Mouse (Mus musculus): ENCODE measurements around the gene Rhof.

Gene Rhof

DNA sequence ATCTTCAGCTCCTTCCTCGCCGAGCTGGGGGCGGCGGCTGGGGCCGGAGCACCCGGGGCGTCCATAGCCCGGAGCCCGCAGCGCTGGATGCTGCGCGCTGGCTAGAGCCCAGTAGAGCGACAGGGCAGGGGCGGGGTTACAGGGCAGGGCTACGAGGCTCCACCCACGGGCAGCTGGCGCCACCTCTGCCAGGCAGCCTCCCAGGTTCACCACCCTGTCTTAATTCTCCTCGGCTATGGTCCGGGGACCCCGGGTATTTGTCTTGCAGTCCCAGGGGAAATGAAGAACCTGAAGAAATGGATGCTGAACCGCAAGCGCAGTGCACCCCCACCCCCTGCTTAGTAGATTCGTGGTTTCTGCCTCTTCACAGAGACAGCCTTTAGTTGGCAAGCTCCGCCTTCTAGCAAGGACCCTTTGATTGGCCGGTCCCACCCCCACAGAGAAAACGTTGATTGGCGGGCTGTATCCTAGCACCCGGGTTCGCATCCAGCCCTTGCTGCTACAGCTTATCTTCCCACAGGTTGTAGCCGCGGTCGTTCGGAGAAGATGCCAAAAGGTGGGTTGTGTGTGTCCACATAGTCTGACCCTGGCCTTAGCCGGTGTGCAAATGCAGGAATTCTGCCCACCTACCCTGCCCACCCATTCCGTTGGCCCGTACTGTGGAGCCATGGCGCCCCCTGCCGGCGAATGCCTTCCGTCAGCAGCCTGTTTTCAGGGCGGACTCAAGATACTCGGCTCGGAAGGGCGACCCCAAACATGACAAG lies at the start of gene Rhof:
Gene Rhof, minus strand, starts transcription at position 385 of the 764 bp plus-strand sequence.
- DNase-seq (ENCODE audit: extremely low read depth, low read depth), result peak; percentile 89

DNA sequence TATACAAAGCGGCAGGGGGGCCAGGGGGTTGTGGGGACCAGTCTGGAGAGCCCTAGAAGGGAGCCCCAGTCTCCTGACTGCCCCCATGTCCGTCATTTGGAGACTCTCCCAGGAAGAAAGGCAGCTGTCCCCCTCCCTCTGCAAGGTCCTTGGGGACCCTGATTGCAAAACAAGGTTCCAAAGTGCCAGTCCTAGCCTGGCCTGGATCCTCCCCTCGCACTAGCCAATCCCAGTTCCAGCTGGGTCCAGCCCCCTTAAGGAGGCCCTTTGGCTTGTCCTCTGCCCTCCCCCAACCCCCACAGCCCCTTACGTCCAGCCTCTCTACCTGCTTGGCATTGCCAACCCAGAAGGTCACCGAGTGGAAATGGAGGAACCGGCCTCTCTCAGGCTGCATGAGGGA lies 49.0 kb upstream of the Rhof start:
- no peak for DNase-seq (ENCODE audit: extremely low read depth, low read depth)

DNA sequence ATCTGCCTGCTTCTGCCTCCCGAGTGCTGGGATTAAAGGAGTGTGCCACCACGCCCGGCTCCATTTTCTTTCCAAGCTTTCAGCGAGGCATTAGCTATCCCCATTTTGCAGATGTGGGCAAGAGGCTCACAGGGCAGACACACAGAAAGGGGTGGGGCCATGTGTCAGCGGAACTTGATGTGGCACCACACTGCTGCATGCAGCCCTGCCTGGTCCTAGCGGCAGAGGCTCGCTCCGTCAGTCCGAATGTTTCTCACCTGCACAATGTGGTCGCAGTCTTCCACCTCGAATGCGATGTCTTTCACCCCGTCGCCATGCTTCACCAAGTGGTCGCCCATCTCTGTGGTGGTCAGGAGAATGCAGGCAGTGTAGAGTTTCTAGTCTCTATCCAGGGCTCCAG lies 47.9 kb upstream of the Rhof start:
- no peak for DNase-seq (ENCODE audit: extremely low read depth, low read depth)

DNA sequence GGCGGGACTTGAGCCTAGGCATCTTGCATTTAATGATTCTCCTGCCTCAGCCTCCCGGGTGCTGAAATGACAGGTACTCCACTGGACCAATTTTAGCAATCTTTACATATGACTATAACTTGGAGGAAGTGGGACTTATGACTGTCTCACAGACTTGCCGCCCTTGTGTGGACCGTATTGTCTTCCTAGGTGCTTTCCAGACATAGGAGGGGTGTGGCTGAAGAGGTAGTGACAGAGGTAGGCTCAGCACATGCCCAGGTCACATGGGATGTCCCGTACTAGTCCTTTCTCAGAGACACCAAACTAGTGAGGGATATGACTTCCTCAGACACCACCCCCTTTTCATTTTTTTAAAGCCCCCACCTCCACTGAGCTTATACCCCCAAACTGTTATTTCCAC lies 46.3 kb upstream of the Rhof start:
- DNase-seq (ENCODE audit: extremely low read depth, low read depth), result no peak

DNA sequence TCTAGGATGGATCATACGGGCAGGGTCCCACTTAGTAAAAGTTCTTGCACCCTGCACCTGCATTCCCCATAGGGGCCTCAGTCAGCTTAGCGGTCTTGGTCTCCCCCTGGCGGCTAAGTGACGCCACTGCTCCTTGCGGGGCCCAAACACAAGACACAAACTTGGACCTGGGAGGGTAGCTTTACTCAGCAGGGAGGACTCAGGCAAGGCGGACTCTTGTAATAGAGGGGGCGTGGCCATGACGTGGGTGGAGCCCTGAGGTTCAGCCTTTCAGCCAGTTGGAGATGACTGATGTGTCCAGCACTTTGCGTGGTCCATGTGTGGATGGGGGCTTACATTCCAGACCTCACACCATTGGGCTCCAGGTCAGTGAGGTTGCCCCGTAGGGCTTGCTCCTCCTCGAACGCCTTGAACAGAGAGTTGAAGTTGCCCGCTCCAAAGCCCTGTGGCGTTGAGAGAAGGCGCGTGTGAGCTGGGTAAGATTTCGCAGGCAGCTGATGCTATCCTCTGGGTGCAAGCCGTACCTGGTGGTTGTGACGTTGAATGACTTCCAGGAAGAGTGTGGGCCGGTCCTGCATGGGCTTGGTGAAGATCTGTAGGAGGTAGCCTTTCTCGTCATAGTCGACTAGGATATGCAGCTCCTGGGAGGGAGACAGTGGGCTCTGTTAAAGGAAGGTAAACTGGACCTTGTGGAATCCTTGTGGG lies 39.3 kb upstream of the Rhof start:
- peak; percentile 56 for DNase-seq (ENCODE audit: extremely low read depth, low read depth)

DNA sequence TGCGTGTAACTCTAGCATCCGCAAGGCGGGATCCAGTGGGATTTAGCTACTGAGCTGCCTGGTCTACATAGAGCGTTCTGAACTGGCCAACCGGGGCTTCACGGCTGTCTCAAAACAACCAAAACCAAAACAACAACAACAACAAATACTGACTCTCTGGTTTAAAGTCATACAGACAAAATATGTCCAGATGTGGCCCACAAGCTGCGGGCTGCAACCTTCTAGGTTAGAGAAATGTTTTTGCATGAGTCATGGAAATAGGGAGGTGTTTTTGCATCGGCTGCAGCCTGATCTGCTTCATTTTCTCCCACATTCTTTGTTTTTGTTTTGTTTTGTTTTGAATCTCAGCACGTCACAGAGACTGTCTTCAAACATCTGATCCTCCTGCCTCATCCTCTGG lies 37.9 kb upstream of the Rhof start:
- no peak for DNase-seq (ENCODE audit: extremely low read depth, low read depth)

DNA sequence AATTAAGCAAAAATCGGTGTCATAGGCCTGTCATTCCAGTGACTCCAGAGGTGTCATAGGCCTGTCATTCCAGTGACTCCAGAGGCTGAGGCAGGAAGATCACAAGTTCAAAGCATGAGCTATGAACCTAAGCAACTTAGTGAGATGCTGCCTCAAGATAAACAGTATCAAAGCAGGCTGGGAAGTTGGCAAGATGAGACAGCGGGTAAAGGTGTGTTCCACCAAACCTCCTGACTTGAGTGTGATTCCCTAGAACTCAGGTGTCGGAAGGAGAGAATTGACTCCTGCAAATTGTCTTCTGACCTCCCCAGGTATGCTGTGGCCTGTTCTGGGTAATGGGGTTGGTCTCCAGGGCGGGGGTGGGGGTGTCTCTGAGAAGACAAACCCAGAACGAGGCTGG lies 36.8 kb upstream of the Rhof start, which contains the start of gene Psmd9:
Gene Psmd9, plus strand, starts transcription at position 130 of the 400 bp plus-strand sequence.
- DNase-seq (ENCODE audit: extremely low read depth, low read depth), result no peak

DNA sequence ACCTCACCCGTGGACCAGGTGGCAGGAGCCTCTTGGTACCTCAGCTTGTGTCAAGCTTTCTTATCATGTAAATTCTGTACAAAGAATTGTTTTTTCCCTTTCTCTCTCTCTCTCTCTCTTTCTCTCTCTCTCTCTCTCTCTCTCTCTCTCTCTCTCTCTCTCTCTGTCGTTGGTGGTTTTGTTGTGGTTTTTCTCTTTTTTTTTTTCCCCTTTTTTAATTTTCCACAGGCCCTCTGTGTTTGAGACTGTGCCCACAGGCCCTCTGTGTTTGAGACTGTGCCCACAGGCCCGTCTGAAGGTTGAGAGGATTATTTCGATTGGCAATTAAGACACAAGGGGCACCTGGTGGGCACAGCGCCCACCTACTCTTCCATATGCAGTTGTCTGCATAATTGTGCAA lies 35.1 kb upstream of the Rhof start:
- DNase-seq (ENCODE audit: extremely low read depth, low read depth), result no peak

DNA sequence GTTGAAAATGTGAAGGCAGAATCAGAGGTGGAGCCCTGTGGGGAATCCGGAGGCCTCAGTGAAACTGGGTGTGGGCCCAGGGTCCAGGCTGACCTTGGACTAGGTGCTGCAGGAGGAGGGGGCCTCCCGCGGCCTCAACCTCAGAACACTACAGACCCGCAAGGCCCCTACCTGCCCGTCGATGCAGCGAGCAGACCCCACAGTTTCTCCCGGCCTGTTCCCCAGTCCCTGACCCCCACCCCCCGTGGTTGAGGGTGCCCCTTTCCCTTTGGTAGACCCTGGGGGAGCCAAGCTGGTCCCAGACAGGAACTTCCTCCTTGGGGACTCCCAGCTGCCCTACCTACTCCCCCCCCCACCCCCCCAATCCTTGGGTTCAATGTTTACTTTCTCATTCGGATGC lies 33.9 kb upstream of the Rhof start:
- DNase-seq (ENCODE audit: extremely low read depth, low read depth), result no peak

DNA sequence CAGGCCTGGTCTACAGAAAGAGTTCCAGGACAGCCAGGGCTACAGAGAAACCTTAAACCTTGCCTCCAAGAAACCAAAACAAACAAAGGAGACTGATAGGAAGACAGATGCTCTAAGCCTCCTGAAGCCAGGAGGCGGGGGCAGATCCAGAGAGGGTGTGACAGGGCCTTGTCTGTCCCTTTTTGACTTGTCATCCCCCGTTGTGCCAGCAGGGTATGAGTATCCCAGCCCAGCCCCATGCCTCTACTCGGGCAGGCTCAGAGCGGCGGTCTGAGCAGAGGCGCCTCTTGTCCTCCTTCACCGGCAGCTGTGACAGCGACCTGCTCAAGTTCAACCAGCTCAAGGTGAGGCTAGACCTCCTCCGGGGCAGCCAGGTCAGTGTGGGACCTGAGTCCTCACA lies 30.4 kb upstream of the Rhof start:
- no peak for DNase-seq (ENCODE audit: extremely low read depth, low read depth)

DNA sequence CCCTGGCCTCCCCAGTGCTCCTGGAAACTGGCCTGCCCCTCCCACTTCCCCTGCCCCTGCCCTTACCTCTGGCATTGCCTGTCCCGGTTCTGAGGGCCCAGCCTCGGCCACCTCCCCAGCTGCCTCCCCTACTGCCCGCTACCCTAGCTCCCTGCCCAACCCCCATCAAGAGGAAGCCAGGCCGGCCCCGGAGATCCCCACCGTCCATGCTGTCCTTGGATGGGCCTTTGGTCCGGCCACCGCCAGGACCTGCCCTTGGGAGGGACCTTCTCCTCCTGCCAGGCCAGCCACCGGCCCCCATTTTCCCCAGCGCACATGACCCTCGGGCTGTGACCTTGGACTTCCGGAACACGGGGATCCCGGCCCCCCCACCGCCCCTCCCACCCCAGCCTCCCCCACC lies 27.8 kb upstream of the Rhof start:
- DNase-seq (ENCODE audit: extremely low read depth, low read depth), result no peak

DNA sequence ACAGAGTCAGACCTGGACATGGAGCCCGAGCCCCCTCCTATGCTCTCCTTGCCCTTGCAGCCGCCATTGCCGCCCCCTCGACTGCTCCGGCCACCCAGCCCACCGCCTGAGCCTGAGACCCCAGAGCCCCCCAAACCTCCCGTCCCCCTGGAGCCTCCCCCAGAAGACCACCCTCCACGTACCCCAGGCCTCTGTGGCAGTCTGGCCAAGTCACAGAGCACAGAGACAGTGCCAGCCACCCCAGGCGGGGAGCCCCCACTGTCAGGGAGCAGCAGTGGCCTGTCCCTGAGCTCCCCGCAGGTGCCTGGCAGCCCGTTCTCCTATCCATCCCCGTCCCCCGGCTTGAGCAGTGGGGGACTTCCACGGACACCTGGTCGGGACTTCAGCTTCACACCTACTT lies 27.4 kb upstream of the Rhof start:
- no peak for DNase-seq (ENCODE audit: extremely low read depth, low read depth)

DNA sequence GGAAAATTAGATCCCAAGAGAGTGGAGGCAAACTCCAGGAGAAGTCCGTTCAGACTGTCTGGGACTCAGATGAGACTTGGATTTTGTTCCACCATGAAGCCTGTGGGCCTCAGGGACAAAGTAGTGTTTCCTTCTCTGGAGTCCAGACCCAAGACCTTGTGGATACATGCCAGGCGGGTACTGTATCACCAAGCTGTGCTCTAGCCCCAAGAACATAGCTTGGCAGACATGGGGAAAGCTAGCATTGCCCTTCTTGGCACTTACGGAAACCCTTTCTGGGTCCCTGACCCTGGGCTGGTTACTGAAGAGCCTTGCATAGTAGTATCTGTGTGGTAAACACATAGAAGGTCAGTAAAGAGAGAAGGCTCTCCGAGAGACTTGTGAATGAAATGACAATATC lies 27.0 kb upstream of the Rhof start:
- DNase-seq (ENCODE audit: extremely low read depth, low read depth), result no peak

DNA sequence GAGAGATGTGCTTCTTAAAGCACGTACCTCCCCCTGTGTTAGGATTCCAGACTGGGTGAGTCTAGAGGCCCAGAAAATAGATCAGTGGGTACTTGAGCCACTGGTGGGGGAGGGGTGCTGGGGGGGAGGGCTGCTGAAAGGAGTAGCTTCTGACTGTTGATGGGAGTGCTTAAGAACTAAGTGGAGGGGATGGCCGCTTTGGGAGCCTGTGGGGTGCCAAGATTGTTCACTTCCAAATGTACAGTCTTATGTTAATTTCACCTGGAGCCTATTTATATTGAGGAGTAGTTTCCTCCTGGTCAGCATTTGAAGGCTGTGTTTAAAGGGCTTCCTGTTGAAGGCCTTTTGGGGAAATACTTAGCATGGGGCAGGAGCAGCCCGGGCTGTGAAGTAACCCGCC lies 25.5 kb upstream of the Rhof start:
- DNase-seq (ENCODE audit: extremely low read depth, low read depth), result no peak

DNA sequence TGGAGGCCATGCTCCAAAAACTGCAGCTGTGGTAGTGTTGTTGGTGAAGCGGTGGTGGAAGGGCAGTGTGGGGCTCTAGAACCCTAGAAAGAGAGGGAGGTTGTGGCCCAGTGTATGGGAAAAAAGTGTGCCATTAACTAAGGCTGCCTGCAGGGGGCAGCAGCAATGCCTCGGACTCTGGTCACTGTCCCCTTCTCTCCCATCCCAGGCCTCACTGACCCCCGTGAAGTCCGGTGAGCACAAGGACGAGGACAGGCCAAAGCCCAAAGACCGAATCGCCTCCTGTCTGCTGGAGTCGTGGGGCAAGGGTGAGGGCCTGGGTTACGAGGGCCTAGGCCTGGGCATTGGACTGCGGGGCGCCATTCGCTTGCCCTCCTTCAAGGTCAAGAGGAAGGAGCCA lies 24.3 kb upstream of the Rhof start:
- DNase-seq (ENCODE audit: extremely low read depth, low read depth), result no peak

DNA sequence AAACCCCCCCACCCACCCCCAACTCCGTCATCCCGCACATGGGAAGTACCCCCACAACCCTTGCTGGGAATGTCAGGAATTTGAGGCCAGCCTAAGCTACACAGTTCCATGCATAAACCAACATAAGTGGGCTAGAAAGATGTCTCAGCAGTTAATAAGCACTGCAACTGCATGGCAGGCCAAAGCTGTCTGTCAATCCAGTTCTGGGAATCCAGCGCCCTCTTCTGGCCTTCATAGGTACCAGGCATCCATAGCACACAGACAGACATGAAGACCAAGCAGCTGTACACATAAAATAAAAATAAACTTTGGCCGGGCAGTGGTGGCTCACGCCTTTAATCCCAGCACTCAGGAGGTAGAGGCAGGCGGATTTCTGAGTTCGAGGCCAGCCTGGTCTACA lies 22.9 kb upstream of the Rhof start:
- peak; percentile 62 for DNase-seq (ENCODE audit: extremely low read depth, low read depth)

DNA sequence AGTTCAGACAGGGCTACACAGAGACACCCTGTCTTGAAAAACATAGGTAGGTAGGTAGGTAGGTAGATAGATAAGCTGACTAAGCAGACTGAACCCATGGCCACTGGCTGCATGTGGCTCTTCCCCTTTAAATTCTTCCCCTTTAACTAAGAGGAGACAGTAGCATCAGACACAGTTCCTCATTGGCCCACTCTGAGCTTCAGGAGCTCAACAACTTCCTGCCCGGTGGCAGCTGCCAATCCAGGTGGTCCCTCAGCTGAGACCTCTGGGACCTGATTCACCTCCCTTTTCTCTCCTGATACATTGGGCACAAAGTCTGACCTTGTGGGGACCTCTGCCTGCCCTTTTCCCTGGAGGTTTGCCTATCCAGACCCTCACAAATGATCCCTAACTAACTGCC lies 20.4 kb upstream of the Rhof start:
- DNase-seq (ENCODE audit: extremely low read depth, low read depth), result no peak

DNA sequence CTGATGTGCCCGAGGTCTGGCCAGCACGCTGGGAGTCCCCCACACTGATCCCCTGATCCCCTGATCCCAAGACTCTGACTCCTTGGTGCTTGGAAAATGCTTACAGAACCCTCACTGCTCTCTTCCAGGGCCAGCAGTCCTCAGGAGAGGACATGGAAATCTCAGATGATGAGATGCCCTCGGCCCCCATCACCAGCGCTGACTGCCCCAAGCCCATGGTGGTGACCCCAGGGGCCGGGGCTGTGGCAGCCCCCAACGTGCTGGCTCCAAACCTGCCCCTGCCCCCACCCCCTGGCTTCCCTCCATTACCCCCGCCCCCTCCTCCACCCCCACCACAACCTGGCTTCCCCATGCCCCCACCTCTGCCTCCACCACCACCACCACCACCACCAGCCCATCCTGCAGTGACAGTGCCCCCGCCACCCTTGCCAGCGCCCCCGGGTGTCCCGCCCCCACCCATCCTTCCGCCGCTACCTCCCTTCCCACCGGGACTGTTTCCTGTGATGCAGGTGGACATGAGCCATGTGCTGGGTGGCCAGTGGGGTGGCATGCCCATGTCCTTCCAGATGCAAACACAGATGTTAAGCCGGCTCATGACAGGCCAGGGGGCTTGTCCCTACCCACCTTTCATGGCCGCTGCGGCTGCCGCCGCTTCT lies 19.3 kb upstream of the Rhof start:
- no peak for DNase-seq (ENCODE audit: extremely low read depth, low read depth)

DNA sequence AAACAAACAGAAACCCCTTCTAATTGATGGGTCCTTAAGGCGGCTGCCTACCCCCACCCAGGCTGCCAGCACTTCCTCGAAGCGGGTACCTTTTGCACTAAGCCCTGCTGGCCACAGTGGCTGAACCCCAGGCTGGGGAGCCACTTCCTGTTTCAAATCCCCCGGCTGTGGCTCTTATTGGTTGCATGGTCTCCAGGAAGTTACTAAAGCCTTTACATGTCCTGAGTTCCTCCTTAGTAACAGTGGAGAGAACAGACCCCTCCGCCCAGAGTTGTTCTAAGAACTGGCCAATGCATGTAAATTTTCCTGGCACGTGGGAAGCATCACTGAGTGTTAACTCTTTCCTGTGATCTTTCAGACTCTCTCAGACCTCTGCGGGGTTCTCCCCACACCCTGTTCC lies 18.6 kb upstream of the Rhof start:
- DNase-seq (ENCODE audit: extremely low read depth, low read depth), result peak; percentile 79

DNA sequence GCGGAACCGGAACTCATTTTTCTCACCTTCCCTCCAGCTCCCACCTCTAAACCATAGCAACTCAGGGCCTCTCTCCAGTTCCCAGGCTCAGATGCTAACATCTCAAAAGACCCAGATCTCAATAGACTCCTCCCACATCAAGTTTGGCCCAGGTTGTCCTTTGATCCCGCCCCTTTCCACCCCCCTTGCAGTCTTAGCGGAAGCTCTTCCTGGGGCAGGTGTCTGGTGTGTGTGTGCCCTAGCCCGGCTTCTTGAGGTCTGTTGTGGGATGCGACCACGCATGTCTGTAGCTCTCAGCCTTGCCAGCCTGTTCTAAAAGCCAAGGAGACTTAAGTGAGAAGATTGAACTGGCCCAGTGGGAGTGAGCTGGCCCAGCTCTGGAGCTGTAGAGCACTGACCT lies 18.1 kb upstream of the Rhof start:
- DNase-seq (ENCODE audit: extremely low read depth, low read depth), result no peak

DNA sequence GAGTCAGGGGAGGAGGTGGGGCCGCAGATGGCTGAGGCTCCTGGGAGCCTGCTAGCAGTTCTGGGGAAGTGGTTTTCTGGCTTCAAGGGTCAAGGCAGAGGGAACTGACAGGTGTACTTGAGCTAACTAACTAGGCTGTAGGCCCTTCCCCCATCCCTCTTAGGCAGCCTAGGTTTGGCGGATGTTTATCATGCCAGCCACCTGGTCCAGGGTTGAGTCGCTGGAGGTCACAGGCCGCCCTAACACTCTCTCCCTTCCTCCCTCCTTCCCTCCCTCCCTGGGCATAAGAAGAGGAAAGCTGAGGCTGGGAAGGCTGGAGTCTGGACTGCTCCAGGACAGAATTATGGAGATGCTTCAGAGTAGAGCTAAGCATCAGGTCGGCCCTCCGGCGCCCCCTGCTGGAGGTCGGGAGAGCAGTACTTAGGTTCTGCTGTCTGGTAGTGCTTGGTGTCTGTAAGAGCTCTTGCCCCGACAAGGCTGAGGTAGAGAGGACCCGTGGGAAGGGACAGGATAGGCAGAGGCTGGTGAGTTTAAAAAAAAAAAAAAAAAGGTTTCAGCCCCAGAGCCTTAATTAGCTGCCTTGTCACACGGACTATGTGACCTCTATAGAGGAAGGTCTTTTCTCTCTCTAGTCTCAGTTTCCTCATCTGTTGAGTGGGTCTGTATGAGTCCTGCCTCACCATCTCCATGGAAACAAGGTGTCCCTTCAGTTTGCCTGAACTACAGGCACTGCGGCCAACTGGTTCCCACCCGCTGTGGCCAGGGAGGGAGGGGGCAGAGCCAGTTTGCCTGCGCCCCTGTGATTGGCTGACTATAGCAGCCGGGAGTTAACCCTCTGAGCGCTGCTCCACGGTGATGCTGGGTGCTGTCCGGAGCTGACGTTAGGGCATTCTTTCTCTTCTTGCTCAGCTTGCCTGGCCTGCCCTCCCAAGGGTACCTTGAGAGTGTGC lies 17.2 kb upstream of the Rhof start:
- peak; percentile 46 for DNase-seq (ENCODE audit: extremely low read depth, low read depth)
